Mouse (Mus musculus): ENCODE results near the gene Setd2. TPM values are rescaled to one million over a fixed set of nuclear protein-coding genes. Genes with fewer than 3 reads are reported as not detected.
A peak's percentile ranks its signal among the peaks of the same experiment; 100 is the strongest.

The Setd2 gene
- polyA plus RNA-seq, 1 experiment from 2014 or later = 49.1 TPM

- no peaks in the 10 kb centered on the region for H3K36me3 ChIP-seq (ENCODE audit: control insufficient read depth, insufficient read depth, low read length)
- H3K27me3 ChIP-seq (ENCODE audit: control insufficient read depth, insufficient read depth, low read length) = no peaks in the 10 kb centered on the region
- ATAC-seq (ENCODE audit: low FRiP score) = no peak
- H3K4me2 ChIP-seq = no peak overlapping the region
- H3K9ac ChIP-seq (ENCODE audit: low read length) = no peak overlapping the region
- no peak overlapping the region for H3K27ac ChIP-seq (ENCODE audit: low read depth, low read length)
- H3K9me3 ChIP-seq (ENCODE audit: control insufficient read depth, low read length) = no peaks in the 10 kb centered on the region
- peak; percentile 65 for DNase-seq (ENCODE audit: low spot score, missing footprints)
- 84% methylated on average over 4 of the region's 4 CpGs for WGBS
- H3K4me1 ChIP-seq (ENCODE audit: control insufficient read depth, insufficient read depth, low read length) = peaks cover 10% of the 10 kb centered on the region
- H3K4me3 ChIP-seq (ENCODE audit: low read depth, low read length) = no peak overlapping the region
These were observed 134.9 kb downstream of the Setd2 start for GRCm38 (mm10) chr9:110667219-110667836.

Small RNA genes lying within 50 kb of the gene (microRNA-seq; reads per million reads assigned to microRNA genes)
- gene Mir8107 = not detected

Other genes starting within 250 kb of the Setd2 start
- 32.8 and 40.2 TPM in 2 replicates for gene Elp6, start 227.4 kb upstream of the Setd2 start, polyA plus RNA-seq (2014; fragmentation: Nextera tagmentation; extraction: Ambion mirVana)
- gene Scap, start 199.3 kb upstream of the Setd2 start, polyA plus RNA-seq (2014; fragmentation: Nextera tagmentation; extraction: Ambion mirVana) = 19.2 and 24.9 TPM in 2 replicates
- gene Ptpn23, start 124.4 kb upstream of the Setd2 start, polyA plus RNA-seq (2014; fragmentation: Nextera tagmentation; extraction: Ambion mirVana) = 12.9 and 13.8 TPM in 2 replicates
- gene Ngp, start 112.8 kb upstream of the Setd2 start, polyA plus RNA-seq (2014; fragmentation: Nextera tagmentation; extraction: Ambion mirVana) = 0.18 and 0.55 TPM in 2 replicates
- gene Klhl18, start 55.9 kb upstream of the Setd2 start, polyA plus RNA-seq (2014; fragmentation: Nextera tagmentation; extraction: Ambion mirVana) = 8.5 and 8.6 TPM in 2 replicates
- 0.54 and 1.3 TPM in 2 replicates for gene Kif9, start 55.6 kb upstream of the Setd2 start, polyA plus RNA-seq (2014; fragmentation: Nextera tagmentation; extraction: Ambion mirVana)
- 20.7 and 22.8 TPM in 2 replicates for gene Nradd, start 91.9 kb downstream of the Setd2 start, polyA plus RNA-seq (2014; fragmentation: Nextera tagmentation; extraction: Ambion mirVana)
- gene Nbeal2, start 121.6 kb downstream of the Setd2 start, polyA plus RNA-seq (2014; fragmentation: Nextera tagmentation; extraction: Ambion mirVana) = 1.1 and 1.6 TPM in 2 replicates
- 135 and 144 TPM in 2 replicates for gene Ccdc12, start 123.9 kb downstream of the Setd2 start, polyA plus RNA-seq (2014; fragmentation: Nextera tagmentation; extraction: Ambion mirVana)
- 0.48 and 0.63 TPM in 2 replicates for gene Myl3, start 209.3 kb downstream of the Setd2 start, polyA plus RNA-seq (2014; fragmentation: Nextera tagmentation; extraction: Ambion mirVana)
- 17.0 and 20.3 TPM in 2 replicates for gene Pth1r, start 214.5 kb downstream of the Setd2 start, polyA plus RNA-seq (2014; fragmentation: Nextera tagmentation; extraction: Ambion mirVana)